Mouse (Mus musculus) left cerebral cortex, postnatal 25 days (tissue): Measurements from ENCODE around the gene Adra2b. TPM values are rescaled to one million over a fixed set of nuclear protein-coding genes. Genes with fewer than 3 reads are reported as not detected.

Experiments
- DNase-seq, 2 experiments: peaks; one replicate each; pipeline ENCODE4 v3.0.0; 2022; ENCODE audit warnings: low spot score in 2 of 2, mixed read lengths in 1 of 2
- intact Hi-C: fragments of 180-260 bp; cut with DNase I; formaldehyde crosslinking; loops from one replicate; pipeline ENCODE4 v1.15.1; 2025
- total RNA-seq, 2 experiments: library from RNA; stranded (reverse); gene quantifications; 2 replicates each; pipeline ENCODE4 v1.2.3; 2021

Gene Adra2b
- 1 to 10 TPM in 1 of 2 experiments, under 1 TPM in 1; 0.39 to 1.1 TPM for total RNA-seq

DNA sequence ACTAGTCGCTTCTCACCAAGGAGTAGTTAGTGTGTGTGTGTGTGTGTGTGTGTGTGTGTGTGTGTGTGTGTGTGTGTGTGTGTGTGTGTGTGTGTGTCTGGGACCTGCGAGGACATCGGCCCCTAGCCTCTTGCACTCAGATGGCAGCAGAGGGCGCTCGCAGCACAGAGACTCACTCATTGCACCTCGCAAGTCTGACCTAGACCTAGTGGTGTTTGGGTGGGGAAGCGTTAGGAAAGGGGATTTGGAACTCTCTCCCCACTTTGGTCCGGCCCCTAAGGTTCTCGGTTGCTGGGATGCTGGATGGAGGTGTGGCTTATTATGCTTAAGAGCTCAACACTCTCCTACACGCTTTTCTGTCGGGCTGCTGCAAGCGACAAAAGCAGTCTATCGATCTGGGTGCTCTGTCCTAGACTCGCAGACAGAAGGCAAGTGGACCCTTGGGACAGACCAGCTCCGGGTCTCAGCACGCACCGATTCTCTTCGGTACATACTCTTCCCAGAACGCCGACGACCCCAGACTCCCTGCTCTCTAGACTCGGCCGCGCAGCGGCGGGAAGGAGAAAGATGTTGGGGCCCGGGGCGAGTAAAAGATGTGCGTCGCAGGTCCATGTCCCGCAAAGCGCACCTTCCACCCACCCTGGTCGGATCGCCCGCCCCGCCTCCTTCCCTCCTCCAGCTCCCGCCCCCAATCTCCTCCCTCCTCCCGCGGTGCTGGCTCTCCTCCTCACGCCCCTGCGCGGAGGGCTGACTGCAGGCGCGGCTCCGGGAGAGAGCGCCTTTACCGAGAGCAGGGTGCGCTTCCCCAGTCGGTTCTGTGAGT, at the start of gene Adra2b:
TSS of gene Adra2b (plus strand) at position 750 of the 823 bp plus-strand sequence.
- peak; percentile 84 for DNase-seq
- intact Hi-C loops, result loop anchor here (1.0 to 5.0 kb wide), 4 partner anchors 35 to 196 kb away; no protein-coding TSS in a partner anchor

DNA sequence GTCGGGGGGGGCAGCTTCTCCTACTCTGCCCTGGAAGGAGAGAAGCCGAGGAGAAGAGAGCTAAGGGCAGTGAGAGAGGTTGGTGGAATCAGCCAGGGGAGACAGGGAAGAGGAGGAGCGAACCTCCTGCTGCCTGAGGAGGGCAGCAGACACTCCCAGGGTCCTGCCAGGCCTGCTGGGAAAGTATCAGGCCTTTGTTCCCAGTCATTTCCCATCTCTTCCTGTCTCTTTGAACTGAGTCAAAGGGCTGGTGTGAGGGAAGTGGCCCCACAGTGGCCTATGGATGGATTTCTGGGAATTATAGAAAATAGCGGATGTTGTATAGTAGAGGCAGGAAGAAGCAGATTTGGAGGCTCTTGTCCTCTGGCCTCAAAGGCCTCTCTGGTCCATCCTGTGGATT, 49.1 kb upstream of the Adra2b start:
- DNase-seq, result no peak
- intact Hi-C loops, result no loop called here

DNA sequence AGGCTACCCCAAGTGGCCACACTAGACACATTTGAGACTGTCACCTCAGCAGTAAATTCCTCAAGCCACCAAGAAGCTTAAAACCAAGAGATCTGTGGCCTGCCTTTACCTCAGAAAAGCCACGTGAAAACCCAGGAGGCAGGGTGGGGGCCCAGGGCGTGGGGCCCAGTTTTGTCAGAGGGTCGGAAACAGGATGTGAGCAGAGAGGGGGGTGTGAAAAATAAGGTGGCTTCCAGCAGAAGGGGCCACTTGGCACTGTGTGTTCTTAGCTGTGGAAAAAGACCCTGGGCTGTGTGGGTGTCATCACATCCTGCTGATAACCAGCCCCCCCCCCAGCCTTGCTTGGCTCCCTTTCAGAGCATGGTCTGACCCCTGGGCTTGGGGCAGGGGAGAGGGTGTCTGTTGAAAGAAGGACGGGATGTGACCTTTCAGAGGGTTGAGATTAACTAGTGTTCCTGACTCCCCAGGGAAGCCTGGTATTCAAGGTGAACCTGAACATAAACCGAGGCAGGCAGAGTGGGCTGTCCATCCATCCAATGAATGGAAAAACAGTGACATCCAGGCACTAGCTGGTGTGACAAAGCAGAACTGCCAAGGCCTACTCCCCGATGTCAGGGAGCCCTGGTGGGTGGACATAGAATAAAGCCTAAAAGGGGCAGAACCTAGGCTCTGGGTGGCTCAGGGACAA, 48.4 kb upstream of the Adra2b start:
- no peak for DNase-seq
- intact Hi-C loops, result no loop called here

DNA sequence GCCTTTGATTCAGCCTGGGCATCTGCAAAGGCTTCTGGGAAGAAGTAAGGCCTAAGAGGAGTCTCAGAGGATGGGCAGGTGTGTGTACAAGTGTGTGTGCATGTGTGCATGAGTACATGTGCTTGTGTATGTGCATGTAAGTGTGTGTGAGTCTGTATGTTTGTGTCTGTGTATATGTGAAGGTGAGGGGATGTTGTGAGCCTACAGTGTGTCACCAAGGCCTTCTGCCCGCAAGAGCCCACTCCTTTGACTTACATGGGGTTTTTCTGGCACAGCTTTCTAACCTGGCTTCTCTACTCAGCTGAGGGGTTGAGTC, 47.9 kb upstream of the Adra2b start:
- intact Hi-C loops, result no loop called here
- no peak for DNase-seq

DNA sequence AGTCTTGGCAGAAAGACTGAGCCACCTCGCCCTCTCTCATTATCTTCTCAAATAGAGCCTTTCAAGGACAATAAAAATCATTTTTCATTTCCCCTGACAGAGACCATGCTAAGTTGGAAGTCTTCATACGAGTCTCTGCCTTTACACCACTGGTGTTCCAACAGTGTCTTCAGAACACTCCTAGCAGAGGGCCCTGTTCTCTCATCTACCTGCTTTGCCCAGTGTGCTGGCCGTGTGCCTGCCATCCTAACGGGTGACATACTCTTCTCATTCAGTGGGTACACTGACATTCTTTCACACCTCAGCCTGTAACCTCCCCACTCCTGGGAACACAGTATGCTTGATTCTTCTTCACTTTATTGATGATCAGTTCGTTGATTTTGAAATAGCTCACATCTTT, 46.6 kb upstream of the Adra2b start:
- no peak for DNase-seq
- intact Hi-C loops, result no loop called here

DNA sequence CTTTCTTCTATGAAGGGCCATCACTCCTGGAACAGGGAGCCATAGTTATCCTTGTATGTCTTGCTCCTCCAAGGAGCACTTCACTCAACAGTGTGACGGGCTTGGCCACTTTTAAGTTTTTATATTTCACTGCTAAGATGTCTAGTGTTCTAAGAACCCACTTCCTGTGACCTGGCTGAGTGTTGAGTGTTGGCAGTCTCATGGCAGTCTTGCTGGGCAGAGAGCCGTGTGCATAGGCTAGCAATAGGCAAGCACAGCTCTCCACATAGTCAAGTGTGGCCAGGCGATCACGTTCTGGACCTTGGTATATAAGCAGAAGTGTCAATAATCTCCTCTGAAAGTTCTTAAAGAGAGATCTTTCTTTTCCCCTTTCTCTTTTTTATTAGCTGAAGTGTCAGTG, 44.9 kb upstream of the Adra2b start:
- intact Hi-C loops, result no loop called here
- DNase-seq, result no peak

DNA sequence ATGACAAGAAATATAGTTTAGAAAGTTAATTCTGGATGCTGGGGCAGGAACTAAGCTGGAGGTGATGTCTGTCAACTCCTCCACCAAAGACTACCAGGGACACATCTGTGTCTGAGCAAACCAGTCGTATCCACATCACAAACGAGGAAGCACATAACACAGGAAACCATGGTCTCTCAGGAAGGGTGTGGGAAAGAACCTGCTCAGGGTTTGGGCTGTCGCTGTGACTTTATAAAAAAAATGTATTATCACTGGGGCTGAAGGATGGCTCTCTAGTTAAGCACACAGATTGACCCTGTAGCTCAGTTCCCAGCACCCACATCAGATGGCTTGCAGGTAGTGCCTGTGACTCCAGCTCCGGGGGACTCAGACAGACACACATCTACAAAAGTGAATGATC, 43.9 kb upstream of the Adra2b start:
- no peak for DNase-seq
- intact Hi-C loops, result no loop called here

DNA sequence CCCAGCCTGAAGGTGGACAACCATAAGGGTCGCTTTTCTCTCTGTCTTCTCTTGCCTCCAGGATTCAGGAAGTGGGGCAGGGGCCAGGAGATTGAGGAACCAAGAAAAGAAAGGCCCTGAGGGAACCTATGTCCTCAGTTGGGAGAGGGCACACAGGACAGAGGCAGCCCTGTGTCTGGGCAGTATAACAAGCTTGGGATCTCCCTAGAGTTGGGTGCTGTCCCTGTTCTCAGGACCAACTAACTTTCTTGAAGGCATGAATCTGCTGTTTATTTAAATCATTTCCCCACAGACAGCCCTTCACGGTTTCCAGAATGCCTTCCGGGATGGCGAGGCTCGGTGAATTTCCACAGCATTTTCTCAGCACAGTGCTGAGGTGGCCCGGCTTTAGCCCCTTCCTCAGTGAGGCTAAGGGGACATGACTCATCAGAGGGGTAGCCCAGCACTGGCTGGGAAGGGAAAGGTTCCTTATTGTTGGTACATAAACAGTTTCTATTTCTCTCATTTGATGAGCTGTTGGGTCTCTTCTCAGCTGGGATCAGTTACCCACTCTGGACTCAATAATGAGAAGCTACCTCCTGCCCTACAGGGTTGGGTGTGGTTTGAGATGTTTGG, 40.2 kb upstream of the Adra2b start:
- intact Hi-C loops, result no loop called here
- no peak for DNase-seq

DNA sequence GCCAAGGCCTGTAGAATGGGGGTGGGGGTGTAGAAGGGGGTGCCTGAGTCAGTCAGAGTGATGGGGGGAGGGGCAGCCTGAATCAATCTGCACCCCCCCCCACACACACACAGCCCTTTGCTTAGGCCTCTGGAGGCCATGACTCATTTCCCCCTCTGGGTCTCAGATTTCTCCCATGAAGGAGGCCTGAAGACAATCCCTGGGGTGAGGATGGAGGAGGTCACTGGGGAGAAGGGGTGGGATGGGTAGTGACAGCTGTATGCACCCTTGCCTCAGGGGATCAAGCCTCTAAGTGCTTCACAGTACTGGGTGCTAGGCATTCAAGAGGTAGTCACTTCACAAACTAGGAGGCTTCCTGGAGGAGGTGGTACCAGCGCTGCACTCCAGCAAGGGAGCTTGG, 39.3 kb upstream of the Adra2b start:
- intact Hi-C loops, result no loop called here
- no peak for DNase-seq

DNA sequence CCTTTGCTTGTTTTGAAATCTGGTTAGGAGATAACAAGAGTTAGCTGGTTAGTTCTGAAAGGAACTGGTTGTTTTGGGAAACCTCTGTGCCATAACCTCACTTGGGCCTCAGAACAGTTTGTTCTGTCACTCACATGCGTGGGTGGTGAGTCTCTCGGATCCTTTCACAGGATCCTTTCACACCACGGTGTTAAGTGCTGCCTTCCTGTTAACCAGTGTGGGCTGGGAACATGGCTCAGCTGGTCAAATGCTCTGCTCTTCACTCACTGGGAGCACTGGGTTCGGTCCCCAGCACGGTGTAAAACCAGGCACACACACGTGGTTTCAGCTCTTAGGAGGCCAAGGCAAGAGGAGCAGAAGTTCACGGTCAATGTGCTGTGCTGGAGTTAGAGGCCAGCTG, 38.6 kb upstream of the Adra2b start:
- no peak for DNase-seq
- intact Hi-C loops, result no loop called here

DNA sequence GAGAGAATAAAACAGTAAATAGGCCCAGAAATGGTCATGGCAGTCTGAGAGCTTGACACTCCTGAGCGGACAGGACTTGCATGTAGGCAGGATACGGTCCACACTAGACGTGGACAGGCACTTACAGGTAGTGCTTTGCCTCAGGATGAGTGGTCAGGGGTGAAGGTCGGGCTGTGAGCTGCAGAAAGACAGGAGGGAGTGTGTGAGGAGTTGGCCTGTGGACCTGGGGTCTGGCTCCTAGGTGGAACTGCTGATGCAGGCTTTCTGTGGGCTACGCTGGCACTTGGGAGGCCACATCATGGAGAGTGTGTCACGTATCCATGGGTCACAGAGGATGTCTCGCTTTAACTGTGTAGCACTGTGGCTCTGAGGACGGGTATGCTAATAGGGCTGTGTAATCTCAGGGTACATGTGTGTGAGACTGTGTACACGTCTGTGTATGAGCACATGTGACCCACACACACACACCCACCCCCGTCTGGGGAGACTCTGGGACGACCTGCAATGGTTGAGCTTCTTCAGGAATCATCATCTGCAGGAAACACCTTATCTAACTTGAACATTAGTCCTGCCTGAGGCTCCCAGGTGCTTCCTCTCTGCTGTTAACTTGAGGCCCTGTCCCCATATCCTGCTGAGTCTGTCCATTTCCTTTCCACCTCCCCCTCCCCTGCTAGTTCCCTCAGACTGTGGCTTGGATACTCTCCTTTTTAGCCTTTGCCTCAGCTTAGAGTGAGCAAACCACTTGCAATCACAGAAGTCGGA, 34.7 kb upstream of the Adra2b start:
- no peak for DNase-seq
- intact Hi-C loops, result no loop called here

DNA sequence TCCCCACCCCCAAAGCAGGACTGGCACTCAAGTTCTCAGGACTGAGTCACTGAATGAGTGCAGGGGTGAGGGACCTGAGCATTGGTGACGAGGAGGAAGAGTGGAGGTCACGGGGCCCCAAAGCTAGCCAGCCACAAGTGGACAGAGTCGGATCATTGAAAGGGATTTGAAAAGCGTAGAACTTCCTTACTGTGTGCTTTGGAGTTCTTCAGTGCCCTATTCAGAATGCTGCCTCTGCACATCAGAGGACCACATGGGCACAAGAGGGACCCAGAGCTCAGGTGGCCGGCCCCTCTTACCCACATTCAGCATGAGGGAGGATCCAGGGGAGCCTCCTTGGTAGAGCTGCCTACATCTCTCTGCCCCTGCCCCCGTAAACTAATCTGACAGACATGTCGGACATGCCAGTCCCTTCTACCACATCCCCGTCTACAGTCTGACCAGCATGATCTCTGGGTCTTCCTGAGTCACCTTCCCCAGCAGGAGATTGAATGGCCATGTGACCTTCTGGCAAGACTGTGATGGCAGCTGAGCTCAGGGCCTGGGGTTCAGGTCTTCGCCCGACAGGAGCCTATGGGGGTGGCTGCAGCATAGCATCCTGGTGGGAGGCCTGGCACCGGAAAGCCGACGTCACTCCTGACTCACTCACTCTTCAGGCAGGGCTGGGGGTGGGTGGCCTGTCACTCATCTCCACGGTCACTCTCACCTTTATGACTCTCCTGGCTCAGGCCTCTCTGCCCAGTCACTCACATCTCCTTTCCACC, 30.0 kb upstream of the Adra2b start:
- peak in 1 of 2 experiments; percentile 21 for DNase-seq
- intact Hi-C loops, result no loop called here

DNA sequence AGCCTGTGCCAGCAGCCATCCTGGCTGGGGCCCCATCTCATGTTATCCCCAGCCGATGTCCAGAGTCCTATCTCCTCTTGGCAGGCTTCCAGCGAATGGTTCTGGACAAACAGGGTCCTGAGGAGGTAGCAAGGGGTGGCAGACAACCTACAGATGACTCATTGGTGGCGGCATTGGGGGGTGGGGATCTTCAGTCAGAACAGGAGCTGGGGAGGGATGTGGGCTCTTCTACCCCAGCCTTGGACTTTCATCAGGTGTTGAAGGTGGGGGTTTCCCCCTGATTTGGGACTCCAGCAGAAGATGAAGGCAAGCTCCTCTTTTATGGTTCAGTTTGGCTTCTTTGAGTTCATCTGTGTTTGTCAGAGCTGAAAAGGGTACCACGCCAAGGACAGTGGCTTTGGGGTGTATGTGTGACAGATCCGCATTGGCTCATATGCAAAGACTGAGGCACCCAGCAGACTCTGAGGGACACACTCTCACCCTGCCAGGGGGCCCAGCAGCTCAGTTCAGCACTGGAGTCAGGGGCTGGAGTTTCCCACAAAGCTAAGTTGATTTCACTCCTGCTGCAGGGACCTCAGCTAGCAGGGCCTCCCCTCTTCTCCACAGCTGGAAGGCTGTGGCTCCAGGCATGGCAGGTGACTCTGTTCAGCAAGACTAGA, 28.9 kb upstream of the Adra2b start:
- intact Hi-C loops, result no loop called here
- no peak for DNase-seq

DNA sequence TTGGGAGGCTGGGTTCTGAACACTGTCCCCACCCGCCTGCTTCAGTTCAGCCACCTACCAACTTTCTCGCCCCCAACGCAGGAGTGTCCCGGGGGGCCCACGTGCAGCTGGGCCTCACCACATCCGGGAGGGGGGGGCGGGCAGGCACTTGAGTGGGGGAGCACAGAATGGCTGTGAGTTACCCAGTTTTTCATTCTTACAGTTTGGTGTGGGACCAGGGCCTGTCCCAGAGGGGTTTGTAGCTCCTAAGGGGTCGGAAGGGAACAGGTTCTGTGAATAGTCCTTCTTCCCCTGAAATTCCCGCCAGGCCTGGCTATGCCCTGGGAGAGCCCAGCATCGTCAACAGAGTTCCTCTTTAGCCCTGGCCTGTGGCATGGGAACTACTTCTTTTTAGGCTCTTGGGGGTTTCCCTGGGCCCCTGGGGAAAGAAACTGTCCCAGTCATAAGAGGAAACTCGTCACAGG, 27.9 kb upstream of the Adra2b start:
- intact Hi-C loops, result no loop called here
- no peak for DNase-seq

DNA sequence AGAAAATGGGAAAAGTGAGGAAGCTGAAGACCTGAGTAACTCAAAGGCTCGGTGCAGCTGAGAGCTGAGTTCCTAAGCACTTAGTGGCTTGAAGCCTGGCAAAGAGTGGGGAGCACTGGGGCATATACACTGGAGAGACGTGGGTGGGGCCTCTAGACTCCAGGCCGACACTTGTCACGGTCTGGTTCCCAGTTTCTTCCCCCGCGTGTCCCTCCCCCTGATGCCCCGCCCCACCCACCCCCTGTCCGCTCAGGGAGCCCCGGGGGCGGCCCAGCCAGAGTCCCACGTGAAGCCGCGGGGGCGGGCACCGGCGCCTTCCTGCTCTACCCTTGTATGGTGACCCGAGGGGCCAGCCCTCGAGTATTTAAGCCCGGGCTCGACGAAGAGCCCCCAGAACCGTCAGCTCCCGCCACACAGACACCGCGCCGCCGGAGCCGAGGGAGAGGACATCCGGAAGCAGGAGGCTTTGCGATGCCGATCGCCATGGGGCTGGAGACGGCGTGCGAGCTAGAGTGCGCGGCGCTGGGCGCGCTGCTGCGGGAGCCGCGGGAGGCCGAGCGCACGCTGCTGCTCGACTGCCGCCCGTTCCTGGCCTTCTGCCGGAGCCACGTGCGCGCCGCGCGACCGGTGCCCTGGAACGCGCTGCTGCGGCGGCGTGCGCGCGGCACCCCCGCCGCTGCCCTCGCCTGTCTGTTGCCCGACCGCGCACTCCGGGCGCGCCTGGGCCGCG, 27.1 kb upstream of the Adra2b start, which contains the start of gene Dusp2:
TSS of gene Dusp2 (plus strand) at position 393 of the 730 bp plus-strand sequence.
- peak; percentile 66 to 75 for DNase-seq
- intact Hi-C loops, result no loop called here

DNA sequence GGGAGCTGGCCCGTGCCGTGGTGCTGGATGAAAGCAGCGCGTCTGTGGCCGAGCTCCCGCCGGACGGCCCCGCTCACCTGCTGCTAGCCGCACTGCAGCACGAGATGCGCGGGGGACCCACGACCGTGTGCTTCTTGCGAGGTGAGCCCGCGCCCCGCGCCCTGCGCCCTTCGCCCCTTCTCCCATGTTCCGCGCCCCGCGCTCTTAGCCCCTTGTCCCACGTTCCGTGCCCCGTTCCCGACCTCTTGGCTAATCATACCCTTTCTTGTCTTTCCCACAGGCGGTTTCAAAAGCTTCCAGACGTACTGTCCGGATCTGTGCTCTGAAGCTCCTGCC, 26.5 kb upstream of the Adra2b start:
- DNase-seq, result no peak
- intact Hi-C loops, result no loop called here

DNA sequence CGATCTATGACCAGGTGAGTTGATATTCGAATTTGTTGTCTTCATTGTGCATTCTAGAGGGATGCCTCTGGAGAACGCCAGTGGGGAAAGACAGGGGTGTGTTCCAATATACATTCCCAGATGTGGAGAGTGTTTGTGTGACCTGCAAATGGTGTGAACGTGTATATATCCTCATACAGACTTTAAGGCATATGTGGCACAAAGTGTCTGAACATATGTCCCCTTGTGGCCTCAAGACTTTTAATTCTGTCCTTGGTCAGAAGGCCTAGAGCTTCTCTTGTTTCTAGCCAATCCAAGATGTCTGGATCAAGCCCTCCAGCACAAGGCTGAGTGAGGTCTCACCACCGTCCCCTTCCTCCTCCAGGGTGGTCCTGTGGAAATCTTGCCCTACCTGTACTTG, 26.1 kb upstream of the Adra2b start:
- peak in 1 of 2 experiments; percentile 2 for DNase-seq
- intact Hi-C loops, result no loop called here

DNA sequence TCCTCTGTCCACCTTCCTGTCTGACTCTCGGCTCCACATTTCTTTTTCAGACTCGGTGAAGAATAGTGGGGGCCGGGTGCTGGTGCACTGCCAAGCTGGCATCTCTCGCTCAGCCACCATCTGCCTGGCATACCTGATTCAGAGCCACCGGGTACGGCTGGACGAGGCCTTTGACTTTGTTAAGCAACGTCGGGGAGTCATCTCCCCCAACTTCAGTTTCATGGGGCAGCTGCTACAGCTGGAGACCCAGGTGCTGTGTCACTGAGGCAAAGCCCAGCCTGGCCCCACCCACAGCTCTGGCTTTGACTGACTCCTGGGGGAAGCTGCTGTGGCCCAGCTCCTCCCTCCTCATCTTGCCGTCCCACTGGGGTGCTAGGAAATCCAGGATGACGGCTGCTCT, 25.5 kb upstream of the Adra2b start:
- peak; percentile 6 to 20 for DNase-seq
- intact Hi-C loops, result no loop called here
